Mouse (Mus musculus) heart, embryonic 14.5 days (tissue): ENCODE results near the gene Asgr2. TPM values are rescaled to one million over a fixed set of nuclear protein-coding genes. Genes with fewer than 3 reads are reported as not detected.

Source experiments
- ATAC-seq: fragments of 200-750 bp; cut with Nextera tagmentation; 2 replicates; pipeline ENCODE4 v1.8.0; 2017; ENCODE audit warnings: low read depth, moderate TSS enrichment; ENCODE audit not compliant: insufficient number of reproducible peaks, insufficient read depth, low FRiP score
- H3K27ac ChIP-seq, 2 experiments: fragments of 200-500 bp in 1 of 2; fragments of 300-500 bp in 1 of 2; sonication (generic) in 1 of 2; replicated peaks in 1 of 2; 2 replicates each; pipeline ENCODE4 v1.5.1; 2012 to 2014; ENCODE audit warnings: low read depth in 2 of 2, low read length in 2 of 2, control low read depth in 1 of 2, mild to moderate bottlenecking in 1 of 2, mixed read lengths in 1 of 2; ENCODE audit not compliant: control insufficient read depth in 1 of 2, insufficient read depth in 1 of 2
- H3K27me3 ChIP-seq: fragments of 300-500 bp; sonication (generic); 2 replicates; pipeline ENCODE4 v1.6.1; 2014; ENCODE audit warnings: mild to moderate bottlenecking, low read length, control low read depth; ENCODE audit not compliant: control insufficient read depth, insufficient read depth
- H3K36me3 ChIP-seq: fragments of 300-500 bp; sonication (generic); 2 replicates; pipeline ENCODE4 v1.6.1; 2014; ENCODE audit warnings: mild to moderate bottlenecking, control low read depth, low read length, mixed read lengths; ENCODE audit not compliant: control insufficient read depth, insufficient read depth
- H3K4me1 ChIP-seq, 2 experiments: fragments of 200-500 bp in 1 of 2; fragments of 300-500 bp in 1 of 2; sonication (generic) in 1 of 2; 2 replicates each; pipeline ENCODE4 v1.6.1; 2012 to 2014; ENCODE audit warnings: low read length in 2 of 2, control low read depth in 1 of 2, mixed read lengths in 1 of 2; ENCODE audit not compliant: control insufficient read depth in 2 of 2, insufficient read depth in 2 of 2
- H3K4me2 ChIP-seq: fragments of 300-500 bp; sonication (generic); 2 replicates; pipeline ENCODE4 v1.6.1; 2014; ENCODE audit warnings: mild to moderate bottlenecking, low read length
- H3K4me3 ChIP-seq, 2 experiments: fragments of 200-500 bp in 1 of 2; fragments of 300-500 bp in 1 of 2; sonication (generic) in 1 of 2; 2 replicates each; pipeline ENCODE4 v1.5.1; 2012 to 2014; ENCODE audit warnings: low read length in 2 of 2, mild to moderate bottlenecking in 2 of 2, control low read depth in 1 of 2, low read depth in 1 of 2, moderate library complexity in 1 of 2; ENCODE audit not compliant: control insufficient read depth in 1 of 2, insufficient read depth in 1 of 2
- H3K9ac ChIP-seq: fragments of 300-500 bp; sonication (generic); 2 replicates; pipeline ENCODE4 v1.6.1; 2014; ENCODE audit warnings: mild to moderate bottlenecking, low read length
- H3K9me3 ChIP-seq: fragments of 300-500 bp; sonication (generic); 2 replicates; pipeline ENCODE4 v1.6.1; 2016; ENCODE audit warnings: low read length, control low read depth; ENCODE audit not compliant: control insufficient read depth
- WGBS: fragments of 180-500 bp; shearing (Covaris S2); extraction: QIAGEN DNeasy Blood & Tissue Kit; methylation state at CpG from one replicate; pipeline ENCODE4 v1.1.7; 2014; 5-methylcytosine and 5-hydroxymethylcytosine counted together
- polyA plus RNA-seq: library from polyadenylated mRNA; unstranded; fragments of >200 nt; fragmentation: Nextera tagmentation; extraction: Ambion mirVana; gene quantifications from 2 replicates; pipeline ENCODE4 v1.2.1, GENCODE M21; 2014

Asgr2 gene
- polyA plus RNA-seq, 1 experiment from 2014 or later: not detected

- no peaks in the 10 kb centered on the region; a peak in 1 of 4 replicates for H3K4me1 ChIP-seq
- H3K4me3 ChIP-seq: no peak overlapping the region
- H3K27me3 ChIP-seq: no peaks in the 10 kb centered on the region
- no peaks in the 10 kb centered on the region for H3K36me3 ChIP-seq
- no peak overlapping the region for H3K9ac ChIP-seq
- no peak for ATAC-seq
- H3K27ac ChIP-seq: no peak overlapping the region
- 33% methylated on average over 17 of the region's 17 CpGs for WGBS
- H3K9me3 ChIP-seq: no peaks in the 10 kb centered on the region
- no peak overlapping the region for H3K4me2 ChIP-seq
Observed at GRCm38 (mm10) chr11:70074379-70075071, 17.9 kb upstream of the Asgr2 start.

GRCm38 (mm10) chr11:70075581-70075980, 16.9 kb upstream of the Asgr2 start:
- peaks cover 0 to 4% of the 10 kb centered on the region in 2 experiments; a peak in 1 of 4 replicates for H3K4me1 ChIP-seq
- 73% methylated on average over 6 of the region's 6 CpGs for WGBS
- ATAC-seq: no peak
- H3K27me3 ChIP-seq: no peaks in the 10 kb centered on the region
- H3K9me3 ChIP-seq: no peaks in the 10 kb centered on the region
- H3K36me3 ChIP-seq: no peaks in the 10 kb centered on the region
- no peak overlapping the region for H3K4me2 ChIP-seq
- no peak overlapping the region for H3K27ac ChIP-seq
- H3K4me3 ChIP-seq: no peak overlapping the region
- H3K9ac ChIP-seq: no peak overlapping the region

GRCm38 (mm10) chr11:70077441-70077840, 15.0 kb upstream of the Asgr2 start:
- Histone ChIP-seq H3K4me2 (no peak overlapping the region), H3K27ac (no peak overlapping the region), H3K4me1 (peaks cover 0 to 4% of the 10 kb centered on the region in 2 experiments; a peak in 1 of 4 replicates), H3K9ac (no peak overlapping the region), H3K9me3 (no peaks in the 10 kb centered on the region), H3K27me3 (no peaks in the 10 kb centered on the region), H3K4me3 (no peak overlapping the region), H3K36me3 (no peaks in the 10 kb centered on the region)
- 24% methylated on average over 2 of the region's 3 CpGs for WGBS
- no peak for ATAC-seq

GRCm38 (mm10) chr11:70079175-70079574, 13.3 kb upstream of the Asgr2 start:
- Histone ChIP-seq H3K27ac (no peak overlapping the region), H3K36me3 (no peaks in the 10 kb centered on the region), H3K4me2 (no peak overlapping the region), H3K9ac (no peak overlapping the region), H3K4me1 (peaks cover 0 to 4% of the 10 kb centered on the region in 2 experiments; a peak in 1 of 4 replicates), H3K9me3 (no peaks in the 10 kb centered on the region), H3K27me3 (no peaks in the 10 kb centered on the region), H3K4me3 (no peak overlapping the region)
- 64% methylated on average over 6 of the region's 6 CpGs for WGBS
- ATAC-seq: no peak

GRCm38 (mm10) chr11:70079928-70080327, 12.5 kb upstream of the Asgr2 start:
- Histone ChIP-seq H3K4me2 (no peak overlapping the region), H3K9me3 (no peaks in the 10 kb centered on the region), H3K36me3 (no peaks in the 10 kb centered on the region), H3K27me3 (no peaks in the 10 kb centered on the region), H3K9ac (no peak overlapping the region), H3K4me3 (no peak overlapping the region), H3K27ac (no peak overlapping the region), H3K4me1 (peaks cover 0 to 4% of the 10 kb centered on the region in 2 experiments; a peak in 1 of 4 replicates)
- no peak for ATAC-seq
- WGBS: 58% methylated on average over 7 of the region's 7 CpGs

GRCm38 (mm10) chr11:70080803-70081590, 11.4 kb upstream of the Asgr2 start:
- ATAC-seq: no peak
- Histone ChIP-seq H3K9ac (no peak overlapping the region), H3K27me3 (no peaks in the 10 kb centered on the region), H3K36me3 (no peaks in the 10 kb centered on the region), H3K27ac (no peak overlapping the region), H3K4me1 (peaks cover 0 to 4% of the 10 kb centered on the region in 2 experiments; a peak in 1 of 4 replicates), H3K9me3 (no peaks in the 10 kb centered on the region), H3K4me2 (no peak overlapping the region), H3K4me3 (no peak overlapping the region)
- WGBS: 77% methylated on average over 15 of the region's 15 CpGs

GRCm38 (mm10) chr11:70084563-70084962, 7.9 kb upstream of the Asgr2 start:
- Histone ChIP-seq H3K9ac (no peak overlapping the region), H3K4me3 (no peak overlapping the region), H3K27me3 (no peaks in the 10 kb centered on the region), H3K9me3 (no peaks in the 10 kb centered on the region), H3K4me2 (no peak overlapping the region), H3K36me3 (no peaks in the 10 kb centered on the region), H3K4me1 (peaks cover 0 to 4% of the 10 kb centered on the region in 2 experiments; a peak in 1 of 4 replicates), H3K27ac (no peak overlapping the region)
- WGBS: 81% methylated on average over 8 of the region's 8 CpGs
- ATAC-seq: no peak
